Mouse (Mus musculus): ENCODE data around the gene Pold4.

DNA sequence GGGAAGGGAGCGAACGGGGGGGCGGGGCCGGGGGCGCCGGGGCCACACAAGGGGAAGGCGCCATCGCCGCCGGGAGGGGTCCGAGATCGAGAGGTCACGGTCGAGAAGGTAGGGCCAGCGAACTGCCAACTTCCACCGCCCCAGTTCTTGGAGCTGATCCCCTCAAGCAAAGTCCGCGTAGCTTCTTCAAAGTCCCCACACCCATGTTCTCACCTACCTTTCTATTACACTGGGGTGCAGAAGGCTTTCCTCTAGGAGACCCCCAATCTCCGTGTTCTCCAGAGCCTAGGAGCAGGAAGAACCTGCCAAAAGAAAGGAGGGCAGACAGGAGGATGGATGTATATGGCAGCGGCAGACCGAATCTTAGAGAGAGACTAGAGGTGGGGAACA lies 16.3 kb upstream of the Pold4 start:
- no peak for TF ChIP-seq POLR2A (IDR thresholded peaks at IDR 0.05; ENCODE audit: extremely low read depth, insufficient read depth, low read length)
- no peak for TF ChIP-seq CTCF (IDR thresholded peaks at IDR 0.05; ENCODE audit: extremely low read depth, insufficient read depth, low read length)

Measured in cortical plate, adult 2 months (tissue).